Mouse (Mus musculus): ENCODE results near the gene Pgam5.
A peak's percentile ranks its signal among the peaks of the same experiment; 100 is the strongest.

Gene Pgam5

DNA sequence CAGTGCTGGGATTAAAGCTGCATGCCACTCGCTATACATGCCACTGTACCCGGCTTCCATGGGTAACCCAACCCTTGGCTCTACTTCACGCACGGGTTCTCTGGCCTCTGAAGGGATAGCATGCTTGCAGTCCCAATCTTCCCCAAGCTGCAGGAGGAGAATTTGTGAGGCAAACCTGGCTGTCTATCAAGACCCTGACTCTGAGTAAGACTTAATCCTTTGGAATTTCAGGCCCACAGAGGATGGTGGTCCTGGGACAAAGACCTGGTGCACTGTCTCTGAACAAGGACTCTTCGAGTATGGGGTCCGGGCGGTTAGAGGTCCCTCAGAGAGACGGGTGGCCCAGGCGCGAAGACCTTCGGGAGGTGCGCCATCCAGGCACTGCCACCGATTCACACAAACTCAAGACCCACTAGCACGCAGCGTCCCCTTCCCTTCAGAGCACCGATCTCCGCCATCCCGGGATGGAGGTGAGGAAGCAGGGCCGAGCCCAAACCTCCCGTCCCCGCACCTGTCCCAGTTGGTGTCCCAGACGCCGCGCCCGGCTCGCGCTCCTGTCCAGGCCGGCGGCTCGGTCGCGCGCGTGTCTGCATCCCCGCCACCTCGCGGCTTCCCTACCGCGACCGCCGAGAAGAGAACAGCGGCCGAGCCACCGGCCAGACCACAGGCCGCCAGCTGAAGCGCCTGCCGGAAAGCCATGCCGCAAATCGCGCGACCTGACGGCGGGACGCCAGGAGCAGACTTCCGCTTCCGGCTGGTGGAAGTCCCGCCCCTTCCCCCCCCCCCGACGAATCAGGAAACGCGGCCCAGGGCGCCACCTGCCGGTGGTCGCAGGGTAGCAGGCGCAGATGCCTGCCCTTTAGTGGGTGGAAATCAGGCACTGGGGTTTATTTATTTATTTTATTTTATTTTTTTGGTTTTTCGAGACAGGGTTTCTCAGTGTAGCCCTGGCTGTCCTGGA is at the start of gene Pgam5:
Pgam5 (minus strand) TSS at position 773 of the 961 bp plus-strand sequence.
- peak; percentile 98 for DNase-seq

DNA sequence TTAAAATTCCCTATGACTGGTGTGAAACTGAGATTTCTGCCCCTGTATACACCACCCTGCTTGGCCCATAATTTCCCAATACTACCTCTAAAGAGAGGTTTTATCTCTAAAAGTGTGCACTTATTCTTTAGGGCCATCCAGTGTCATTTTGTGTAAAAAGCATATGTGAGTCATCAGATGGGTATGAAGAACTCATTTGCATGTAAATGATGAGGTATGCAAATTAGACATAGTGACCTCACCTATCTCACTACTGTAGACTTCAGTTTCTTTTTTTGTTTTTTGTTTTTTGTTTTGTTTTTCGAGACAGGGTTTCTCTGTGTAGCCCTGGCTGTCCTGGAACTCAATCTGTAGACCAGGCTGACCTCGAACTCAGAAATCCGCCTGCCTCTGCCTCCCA is 43.4 kb upstream of the Pgam5 start:
- no peak for DNase-seq

DNA sequence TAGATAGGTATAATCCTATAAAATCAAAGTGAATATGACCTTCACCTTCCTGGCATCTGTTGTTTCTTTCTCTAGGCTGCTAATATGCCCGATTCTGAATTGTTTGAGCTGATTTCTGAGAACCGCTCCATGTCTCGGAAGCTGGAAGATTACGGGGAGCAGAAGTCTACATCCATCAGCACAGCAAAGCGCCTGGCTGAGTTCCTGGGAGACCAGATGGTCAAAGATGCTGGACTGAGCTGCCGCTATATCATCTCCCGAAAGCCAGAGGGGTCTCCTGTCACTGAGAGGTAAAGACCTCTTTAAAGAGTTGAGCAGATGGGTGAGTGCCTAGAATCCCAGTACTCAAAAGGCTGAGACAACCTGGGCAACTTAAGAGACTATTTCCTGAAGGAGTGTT is 39.1 kb upstream of the Pgam5 start:
- DNase-seq, result no peak

DNA sequence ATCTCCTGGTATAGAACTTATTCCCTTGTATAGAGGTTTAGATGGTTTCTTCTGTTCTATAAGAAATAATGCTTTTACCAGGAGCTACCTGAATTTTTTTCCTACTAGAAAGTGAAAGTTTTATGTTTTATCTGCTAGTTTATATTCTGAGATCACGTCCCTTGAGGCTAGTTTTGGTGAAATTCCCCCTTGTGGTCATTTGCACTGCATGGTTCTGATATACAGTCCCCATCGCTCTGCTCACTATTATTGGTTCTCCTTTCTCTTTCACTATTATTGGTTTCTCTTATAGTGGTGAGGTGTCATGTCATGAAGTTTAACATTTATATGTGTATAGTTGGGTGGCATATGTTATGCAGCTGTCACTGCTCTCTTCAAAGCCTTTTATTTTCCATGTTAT is 30.9 kb upstream of the Pgam5 start:
- DNase-seq, result no peak

DNA sequence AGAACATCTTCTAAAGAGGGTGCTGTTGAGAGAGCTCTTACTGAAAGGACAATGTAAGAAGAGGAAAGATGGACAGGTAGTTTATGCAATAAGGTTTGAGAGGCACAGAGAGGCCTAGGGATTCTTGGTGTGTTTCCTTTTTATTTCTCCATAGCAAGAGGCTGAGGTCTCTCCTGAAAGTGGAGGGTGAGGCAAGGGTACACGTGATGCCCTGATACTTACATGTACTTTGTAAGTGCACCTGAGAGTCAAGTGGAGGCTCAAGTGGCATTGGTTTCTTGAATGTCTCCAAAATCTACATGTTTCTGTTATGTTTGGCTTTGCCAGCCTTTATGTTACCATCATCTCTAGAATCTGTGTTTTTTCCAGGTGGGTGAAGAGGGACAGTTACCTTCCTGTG is 26.9 kb upstream of the Pgam5 start:
- no peak for DNase-seq

DNA sequence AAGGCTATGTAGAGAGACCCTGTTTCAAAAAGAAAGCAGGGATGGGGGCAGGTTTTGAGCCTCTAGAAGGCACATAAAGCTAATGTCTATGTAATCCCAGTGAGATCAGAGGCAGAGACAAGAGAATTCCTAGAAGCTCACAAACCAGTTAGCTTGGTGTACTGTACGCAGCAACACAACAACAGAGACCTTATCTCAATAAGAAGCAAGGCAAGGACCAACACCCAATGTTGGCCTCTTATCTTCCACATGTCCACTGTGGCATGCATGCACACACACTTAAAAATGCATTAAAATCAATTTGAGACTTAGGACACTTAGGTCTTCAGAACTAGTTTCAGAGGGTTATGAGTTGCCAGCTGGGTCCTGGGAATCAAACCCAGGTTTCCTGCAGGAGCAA is 21.9 kb upstream of the Pgam5 start:
- no peak for DNase-seq

DNA sequence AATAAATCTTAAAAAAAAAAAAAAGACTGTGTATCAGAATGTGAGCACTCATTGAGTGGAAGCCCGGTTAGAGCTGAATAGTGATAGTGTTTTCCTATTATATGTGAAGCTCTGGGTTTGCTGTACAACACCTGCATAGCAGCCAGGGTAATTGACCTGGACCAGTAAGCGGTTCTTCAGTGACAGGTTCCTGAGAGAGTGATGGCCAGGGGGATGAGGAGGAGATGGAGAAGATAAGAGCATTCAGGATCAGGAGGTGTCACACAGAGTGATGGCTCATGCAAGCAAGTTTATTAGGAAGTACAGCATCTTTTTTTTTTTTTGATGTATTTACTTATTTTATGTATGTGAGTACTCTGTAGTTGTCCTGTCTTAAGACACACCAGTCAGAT is 17.4 kb upstream of the Pgam5 start:
- DNase-seq, result no peak

DNA sequence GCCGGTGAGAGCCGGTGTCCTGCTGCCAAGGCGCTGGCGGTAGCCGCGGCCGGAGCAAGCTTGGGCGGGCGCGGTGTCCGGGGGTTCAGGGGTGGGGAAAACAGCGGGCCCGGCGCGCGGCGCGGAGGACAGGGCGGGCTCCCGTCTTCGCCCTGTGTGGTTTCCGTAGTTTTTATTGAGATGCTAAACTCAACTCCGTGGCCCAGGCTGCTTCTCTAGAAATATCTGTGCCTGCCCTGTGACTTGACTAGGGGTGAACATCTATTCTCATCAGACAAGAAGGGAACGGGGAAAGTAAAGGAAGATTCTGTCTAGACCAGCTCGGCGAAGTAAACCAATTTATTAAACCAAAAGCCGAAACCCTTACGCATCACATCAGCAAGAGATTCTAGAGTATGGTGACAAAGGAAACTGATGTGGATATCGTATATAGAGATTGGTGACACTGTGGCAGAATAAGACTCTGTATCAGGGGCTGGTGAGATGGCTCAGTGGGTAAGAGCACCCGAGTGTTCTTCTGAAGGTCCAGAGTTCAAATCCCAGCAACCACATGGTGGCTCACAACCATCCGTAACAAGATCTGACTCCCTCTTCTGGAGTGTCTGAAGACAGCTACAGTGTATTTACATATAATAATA is 16.9 kb upstream of the Pgam5 start:
- no peak for DNase-seq

DNA sequence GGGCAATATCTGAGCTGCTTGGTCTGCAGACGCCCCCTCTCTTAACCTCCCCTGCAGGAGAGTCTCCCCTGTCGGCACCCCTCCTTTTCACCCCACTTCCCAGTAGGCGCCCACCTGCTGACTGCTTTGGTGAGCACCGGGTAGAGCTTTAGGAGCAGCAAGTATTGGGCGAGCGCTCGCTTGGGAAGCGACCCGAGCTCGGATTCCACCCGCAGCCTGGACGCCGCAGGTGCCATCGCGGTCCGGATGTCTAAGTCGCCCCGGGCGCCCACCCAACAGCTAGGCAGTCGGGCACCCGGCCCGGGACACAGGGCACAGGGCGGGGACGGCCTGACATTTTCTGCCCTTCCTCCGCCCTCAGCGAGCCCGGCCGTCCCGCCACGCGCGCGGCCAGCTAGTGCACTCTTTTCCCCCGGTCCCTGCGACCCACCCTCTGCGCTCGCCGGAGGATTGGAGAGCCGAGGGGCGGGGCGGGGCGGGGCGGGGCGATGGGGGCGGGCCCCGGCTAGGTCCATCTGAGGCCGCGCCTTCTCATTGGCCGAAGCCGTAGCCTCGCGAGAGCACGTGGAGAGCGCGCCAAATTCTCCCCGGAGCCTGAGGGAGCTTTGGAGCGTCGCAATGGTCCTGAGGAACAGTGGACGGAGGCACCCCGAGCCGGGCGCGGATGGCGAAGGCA is 16.2 kb upstream of the Pgam5 start, which contains the start of the genes Pxmp2 and Pole:
Pxmp2 (minus strand) TSS at position 417 of the 676 bp plus-strand sequence.
Pole (plus strand) TSS at position 537 of the 676 bp plus-strand sequence.
- peak; percentile 99 for DNase-seq

DNA sequence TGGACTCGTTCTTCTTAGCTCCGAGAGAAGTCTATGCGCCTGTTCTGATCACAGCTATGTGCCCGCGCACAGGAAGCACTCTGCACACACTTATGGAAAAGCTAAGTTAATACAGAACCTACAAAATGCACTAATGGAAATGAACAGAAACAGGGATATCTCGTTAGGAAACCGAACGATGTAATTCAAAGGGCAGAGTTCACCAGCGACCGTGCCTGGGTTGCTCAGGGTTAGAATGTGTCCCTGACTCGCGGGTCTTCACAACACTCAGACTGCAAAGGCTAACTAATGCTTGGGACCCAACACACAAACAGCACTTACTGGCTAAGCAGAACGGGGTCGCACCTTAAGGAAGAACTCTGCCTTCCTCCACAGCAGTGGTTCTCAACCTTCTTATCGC is 15.4 kb upstream of the Pgam5 start:
- DNase-seq, result no peak

DNA sequence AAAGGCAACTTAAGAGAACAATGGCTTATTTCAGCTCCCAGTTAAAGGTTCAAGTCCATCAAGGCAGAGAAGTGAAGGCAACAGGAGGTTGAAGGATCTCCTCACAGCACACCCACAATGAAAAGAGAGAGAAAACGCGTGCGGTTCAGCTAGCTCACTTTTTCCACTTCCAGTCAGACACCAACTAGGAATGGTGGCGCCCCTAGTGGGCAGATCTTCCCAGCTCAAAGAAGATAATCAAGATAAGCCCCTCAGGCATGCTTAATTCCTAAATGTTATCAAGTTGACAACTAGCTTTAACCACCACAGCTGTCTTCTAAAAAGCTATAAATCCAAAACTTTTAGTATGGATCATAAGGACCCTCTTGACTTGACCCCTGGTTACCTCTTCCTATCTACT is 14.8 kb upstream of the Pgam5 start:
- DNase-seq, result no peak

DNA sequence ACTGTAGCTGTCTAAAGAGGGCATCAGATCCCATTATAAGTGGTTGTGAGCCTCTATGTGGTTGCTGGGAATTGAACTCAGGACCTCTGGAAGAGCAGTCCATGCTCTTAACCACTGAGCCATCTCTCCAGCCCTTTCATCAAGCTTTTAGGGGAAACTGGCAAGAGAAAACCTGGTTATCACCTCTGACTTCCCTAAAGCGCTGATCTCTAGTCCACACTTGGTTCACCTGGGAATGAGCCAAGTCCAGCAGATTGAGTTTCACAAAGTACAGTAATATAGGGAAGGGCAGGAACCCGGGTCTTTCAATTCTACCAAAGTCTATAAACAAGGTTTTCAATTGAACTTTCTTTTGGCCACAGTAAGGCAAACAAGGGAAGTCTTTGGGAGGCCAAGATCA is 12.3 kb upstream of the Pgam5 start:
- DNase-seq, result no peak

DNA sequence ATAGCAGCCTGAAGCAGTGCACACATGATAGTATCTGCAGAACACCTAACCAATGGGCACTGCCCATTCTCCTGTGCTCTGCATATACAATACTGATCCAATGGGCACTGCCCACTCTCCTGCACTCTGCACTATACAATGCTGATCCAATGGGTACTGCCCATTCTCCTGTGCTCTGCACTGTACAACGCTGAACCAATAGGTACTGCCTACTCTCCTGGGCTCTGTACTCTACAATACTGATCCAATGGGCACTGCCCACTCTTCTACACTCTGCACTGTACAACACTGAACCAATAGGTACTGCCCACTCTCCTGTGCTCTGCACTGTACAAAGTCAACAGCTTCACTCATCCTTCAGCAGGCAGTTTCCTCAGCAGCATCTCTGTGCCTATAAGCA is 7.2 kb upstream of the Pgam5 start:
- DNase-seq, result no peak

DNA sequence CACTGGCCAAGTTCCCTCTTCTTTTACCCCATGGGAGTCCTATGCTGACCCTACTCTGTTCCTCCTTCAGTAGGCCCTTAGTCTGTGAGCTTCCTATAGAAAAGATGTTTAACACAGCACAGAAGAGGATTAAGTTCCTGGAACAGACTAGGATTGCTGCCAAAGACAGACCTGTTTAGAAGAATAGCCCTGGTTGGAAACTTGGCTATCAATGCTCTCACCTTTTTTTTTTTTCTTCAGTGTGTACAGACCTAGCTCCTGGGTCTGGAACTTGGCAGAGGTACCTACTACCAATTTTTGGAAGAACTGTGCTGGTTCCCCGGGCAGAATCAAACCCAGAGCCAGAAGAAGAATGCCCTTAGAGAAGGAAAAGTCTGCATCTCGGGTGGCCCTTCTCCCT is 6.7 kb upstream of the Pgam5 start:
- DNase-seq, result no peak

DNA sequence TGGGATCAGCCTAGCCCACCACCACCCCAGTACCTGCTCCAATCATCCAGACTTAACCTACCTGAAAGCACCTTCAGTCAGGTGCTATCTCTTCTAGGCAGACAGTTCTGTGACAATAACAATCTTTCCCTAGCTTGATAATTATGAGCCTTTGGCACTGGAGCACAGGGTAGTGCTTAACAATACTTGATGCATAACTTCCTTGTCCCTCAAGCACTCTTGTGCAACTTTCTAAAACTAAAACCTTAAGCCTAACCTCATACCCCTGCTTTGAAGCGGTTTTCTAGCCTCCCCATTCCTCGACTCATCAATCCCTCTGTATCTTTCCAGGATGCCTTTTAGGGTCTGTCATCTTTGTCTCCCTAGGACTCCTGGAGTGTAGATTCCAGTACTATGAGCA is 5.1 kb upstream of the Pgam5 start:
- no peak for DNase-seq

DNA sequence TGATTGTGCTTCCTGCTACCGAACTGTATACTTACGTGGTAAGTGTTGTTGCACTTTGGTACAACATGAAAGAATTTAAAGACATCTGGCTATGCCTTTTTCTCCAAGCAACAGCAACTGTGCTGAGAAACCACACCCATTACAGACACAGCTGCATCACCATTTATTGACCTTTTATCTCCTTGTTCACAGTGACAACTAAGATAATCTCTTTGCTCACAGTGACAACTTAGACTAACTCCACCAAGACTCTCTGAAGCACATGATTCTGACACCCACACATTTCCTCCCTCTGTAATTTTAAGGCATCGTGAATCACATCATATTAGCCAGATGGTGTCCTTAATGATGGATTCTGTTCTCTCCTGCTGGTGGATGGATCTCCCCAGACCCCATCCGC is 4.4 kb upstream of the Pgam5 start:
- DNase-seq, result no peak

DNA sequence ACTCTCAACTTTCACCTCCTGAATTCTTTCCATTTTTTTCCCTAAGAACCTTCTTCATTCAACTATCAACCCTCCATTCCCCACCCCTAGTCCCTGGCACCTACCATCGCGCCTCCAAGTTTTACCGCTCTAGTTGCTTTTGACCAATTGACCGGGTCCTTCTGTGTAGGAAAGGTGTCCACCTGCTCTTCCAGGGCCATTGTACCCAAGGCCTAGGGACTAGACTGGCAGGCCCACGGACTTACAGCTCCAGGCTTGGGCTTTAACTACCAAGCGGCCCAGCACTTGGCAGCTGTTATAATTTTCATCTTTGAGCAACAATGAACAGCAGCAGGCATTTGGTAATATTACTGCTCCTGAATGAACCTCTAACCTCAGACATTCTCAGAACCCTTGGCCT is 529 bp upstream of the Pgam5 start:
- DNase-seq, result peak; percentile 89

DNA sequence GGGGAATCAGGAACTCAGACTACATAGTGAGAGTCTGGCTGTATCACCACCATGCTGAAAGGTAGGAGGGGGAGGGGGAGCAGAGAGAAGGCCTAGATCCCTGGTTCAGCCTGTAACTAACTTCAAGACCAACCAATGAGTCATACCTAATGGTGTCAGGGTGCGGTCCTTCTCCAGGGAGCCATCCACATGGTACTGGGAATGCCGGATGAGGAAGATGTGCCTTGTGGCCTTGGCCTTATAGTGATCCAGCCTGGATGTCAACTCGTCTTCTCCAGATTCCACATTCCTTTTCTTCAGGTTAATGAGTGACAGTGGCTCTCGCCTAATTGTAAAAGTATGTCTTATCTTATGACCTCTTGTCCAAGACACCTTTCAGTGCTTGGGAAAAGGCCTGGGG is 2.8 kb downstream of the Pgam5 start:
- DNase-seq, result no peak

DNA sequence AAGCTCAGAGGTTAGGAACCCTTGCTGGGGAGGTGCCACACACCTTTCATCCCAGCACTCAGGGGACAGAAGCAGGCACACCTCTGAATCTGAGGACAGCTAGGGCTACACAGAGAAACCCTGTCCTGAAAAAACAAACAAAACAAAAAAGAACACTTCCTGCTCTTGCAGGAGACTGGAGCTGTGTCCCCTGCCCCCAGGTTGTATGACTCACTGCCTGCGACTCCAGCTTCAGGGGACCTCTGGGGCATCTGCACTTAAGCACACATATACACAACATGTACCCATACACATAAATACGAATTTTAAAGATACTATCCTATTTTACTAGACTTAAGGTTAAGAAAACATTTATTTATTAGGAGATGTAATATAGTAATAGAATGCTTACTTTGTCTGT is 25.6 kb downstream of the Pgam5 start:
- no peak for DNase-seq

DNA sequence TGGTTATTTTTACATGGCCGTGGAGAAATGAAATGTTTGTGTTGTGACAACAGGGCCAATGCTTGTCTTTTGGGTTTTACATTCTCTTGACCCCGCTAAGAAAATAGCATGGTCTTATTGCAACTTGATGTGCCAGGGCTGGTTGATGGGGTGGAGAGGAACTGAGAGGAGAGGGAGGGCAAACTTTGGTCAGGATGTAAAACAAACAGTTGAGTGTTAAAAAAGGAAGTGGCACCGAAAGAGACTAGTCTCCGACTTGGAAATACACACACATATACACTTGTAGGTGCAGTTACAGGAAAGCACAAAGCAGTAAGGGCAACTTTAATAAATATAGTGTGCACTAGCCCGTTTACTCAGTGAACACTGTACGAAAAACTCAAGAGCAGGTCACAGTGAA is 37.4 kb downstream of the Pgam5 start:
- DNase-seq, result no peak

DNA sequence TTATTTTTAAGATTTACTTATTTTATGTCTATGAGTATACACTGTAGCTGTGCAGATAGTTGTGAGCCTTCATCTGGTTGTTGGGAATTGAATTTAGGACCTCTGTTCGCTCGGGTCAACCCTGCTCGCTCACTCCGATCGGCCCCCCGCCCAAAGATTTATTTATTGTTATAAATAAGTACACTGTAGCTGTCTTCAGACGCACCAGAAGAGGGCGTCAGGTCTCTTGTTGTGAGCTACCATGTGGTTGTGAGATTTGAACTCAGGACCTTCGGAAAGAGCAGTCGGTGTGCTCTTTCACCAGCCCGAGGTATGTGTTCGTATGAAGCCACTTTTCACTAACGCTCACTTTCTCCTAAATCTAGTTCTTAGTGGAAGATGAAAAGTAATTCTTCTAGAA is 38.1 kb downstream of the Pgam5 start:
- DNase-seq, result no peak

DNA sequence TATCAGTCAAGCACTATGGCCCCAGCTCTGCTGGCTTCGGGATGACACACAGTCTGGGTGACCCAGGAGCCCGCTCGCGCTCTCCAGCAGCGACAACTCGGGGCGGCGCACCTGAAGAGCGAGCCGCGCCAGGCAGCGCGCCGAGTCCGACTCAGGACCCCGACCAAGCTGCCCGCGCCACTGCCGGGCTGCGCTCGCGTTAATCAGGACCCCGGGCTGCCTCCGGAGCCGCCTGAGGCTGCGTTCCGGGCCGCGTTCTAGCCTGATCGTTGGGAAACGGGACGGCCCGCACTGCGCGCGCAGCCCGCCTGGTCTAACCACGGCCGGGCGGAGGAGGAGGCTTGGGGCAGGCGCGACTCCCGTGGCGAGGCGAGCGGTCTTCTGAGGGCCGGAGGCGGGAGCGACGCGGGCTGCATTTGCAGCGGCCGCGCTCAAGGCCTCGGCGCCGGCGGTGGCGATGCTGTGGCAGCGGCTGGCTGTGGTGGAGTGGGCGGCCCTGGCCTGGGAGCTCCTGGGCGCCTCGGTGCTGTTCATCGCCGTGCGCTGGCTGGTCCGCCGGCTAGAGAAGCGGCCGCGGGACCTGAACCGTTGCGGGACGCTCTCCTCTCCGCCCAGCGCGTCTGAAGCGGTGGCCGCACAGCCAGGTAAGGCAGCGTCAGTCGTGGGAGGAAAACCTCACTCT is 38.8 kb downstream of the Pgam5 start, which contains the start of gene Ankle2:
Ankle2 (plus strand) TSS at position 225 of the 682 bp plus-strand sequence.
- DNase-seq, result peak; percentile 99

DNA sequence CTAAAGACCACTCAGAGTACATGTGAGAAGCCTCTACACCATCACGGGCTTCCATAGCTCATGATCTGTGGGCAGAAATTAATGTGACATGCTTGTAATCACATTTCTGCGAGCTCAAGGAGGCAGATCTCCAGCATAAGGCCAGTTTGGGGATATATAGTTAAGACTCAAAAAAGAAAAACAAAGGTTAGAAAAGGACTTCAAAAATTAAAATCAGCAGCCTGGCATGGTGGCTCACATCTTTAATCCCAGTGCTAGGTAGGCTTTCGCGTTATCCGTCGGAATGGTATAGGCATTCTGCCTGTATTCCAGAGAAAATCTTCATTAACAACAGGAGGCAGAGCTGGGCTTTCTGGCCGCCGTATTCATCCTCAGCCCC is 39.3 kb downstream of the Pgam5 start:
- no peak for DNase-seq
